Mouse (Mus musculus) cerebellum, adult 9-11 months (tissue): Measurements from ENCODE around the gene Kcnma1.
A peak's percentile ranks its signal among the peaks of the same experiment; 100 is the strongest.

Experiments used
- DNase-seq: peaks from one replicate; pipeline ENCODE4 v3.0.0; 2022

Gene Kcnma1

GRCm38 (mm10) chr14:23957270-23957669, 57.0 kb downstream of the Kcnma1 start:
- no peak for DNase-seq

GRCm38 (mm10) chr14:23943876-23944275, 70.4 kb downstream of the Kcnma1 start:
- no peak for DNase-seq

DNA sequence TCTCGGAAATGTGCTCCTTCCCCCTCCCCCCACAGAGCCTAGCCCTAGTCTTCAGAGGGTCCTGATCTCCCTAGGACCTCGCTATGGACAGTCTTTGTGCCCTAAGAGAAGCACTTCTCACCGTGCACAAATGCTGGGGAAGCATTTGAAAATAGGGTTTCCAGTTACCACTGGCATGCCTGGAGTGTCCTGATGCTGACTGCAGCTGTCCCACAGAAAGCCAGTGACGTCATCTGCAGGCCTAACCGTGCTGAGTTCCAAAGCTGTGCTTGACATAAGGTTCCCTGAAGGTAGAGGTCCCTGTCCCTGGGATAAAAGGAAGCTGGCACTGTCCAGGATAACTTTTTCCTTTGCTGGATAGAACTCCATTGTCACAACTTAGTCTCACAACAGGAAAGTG, 71.1 kb downstream of the Kcnma1 start:
- DNase-seq = no peak

DNA sequence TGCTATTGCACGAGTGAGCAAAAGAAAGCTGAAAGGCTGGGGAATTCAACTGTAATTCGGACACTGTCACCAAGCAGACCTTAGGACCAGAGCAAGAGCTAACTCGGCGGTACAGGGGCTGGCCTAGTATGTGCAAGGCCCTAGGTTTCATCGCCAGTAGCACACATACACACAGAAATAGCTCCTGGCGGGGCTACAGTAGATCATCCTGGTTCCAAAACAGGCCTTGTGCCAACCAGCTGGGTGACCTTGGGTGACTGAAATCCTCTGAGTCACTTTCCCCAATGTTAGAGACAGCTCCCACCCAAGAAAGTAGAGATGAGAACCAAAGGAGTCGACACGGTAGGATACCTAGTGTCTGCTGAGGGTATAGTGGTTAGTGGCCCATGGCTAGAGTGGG, 72.2 kb downstream of the Kcnma1 start:
- no peak for DNase-seq

GRCm38 (mm10) chr14:23935016-23935415, 79.3 kb downstream of the Kcnma1 start:
- DNase-seq = no peak

GRCm38 (mm10) chr14:23931671-23932071, 82.6 kb downstream of the Kcnma1 start:
- no peak for DNase-seq

- no peak for DNase-seq
Measured at GRCm38 (mm10) chr14:23929168-23929567, 85.1 kb downstream of the Kcnma1 start.

DNA sequence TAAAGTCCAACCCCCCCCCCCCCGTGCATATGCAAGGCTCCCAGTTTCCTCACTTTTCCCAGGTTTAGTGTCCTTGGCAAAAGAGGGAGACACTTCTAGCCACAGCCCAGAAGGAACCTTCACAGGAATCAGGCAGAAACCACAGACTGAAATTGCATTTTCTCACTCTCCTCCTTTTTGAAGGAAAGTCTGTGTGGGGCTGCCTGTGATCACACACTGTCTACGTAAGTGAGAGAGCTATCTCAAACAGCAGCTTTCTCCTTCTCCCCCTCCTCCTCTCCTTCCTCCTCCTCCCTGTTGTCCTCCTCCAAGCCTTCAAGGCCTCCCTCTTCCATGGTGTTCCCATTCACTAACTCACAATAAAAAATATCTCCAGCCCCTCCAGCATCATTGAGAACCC, 90.9 kb downstream of the Kcnma1 start:
- no peak for DNase-seq

GRCm38 (mm10) chr14:23922755-23923154, 91.5 kb downstream of the Kcnma1 start:
- DNase-seq = no peak

DNA sequence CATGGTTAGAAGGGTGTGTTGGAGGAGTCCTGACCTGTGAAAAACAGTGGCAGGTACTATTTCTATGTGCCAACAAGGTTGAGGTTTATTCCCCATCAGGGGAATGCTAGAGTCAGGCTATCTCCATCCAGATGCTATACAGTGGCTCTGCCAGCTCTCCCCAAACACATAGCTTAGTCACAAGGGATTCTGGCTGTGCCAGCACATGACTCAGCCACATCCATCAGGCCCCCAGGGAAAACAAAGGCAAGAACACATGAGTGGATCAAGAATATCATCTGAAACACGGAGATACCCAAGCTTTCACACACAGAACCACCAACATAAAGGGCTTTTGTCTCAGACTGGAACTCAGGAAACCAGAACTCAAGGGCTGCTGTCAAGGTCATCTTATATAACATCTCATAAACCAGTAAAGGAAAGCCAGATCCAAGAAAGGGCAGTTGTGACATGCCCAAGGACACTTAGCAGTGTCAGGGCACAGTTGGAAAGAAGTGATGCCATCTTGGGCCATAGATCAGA, 103.1 kb downstream of the Kcnma1 start:
- DNase-seq = no peak

GRCm38 (mm10) chr14:23908564-23908963, 105.7 kb downstream of the Kcnma1 start:
- no peak for DNase-seq

DNA sequence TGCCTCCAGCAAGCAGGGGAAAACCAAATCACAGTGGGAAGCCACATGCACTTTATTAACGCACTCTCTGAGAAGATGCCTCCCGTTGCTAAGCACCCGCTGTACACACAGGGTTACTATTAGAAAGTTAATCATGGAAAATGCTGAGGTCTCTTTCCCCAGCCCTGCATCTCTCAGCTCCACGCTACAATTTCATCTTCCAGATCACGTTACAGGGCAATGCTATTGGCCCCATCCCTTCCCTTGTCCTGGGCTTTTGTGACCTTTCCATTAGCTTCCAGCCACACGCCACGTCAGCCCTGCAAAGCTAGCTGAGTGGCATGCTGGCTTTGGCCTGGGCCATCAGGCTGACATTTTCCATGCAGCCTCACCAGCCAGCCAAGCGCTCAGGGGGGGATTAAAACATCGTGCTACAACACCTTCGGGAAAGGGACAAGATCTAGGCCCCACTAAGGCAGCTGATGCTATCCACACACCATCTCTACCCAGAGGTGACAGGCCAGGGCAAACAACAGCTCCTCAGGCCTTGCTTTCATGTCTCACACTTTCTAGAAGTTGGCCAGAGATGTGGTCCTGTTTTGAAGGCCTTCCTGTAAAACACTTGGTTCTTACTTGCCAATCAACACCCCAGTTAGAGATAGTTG, 111.5 kb downstream of the Kcnma1 start:
- no peak for DNase-seq

DNA sequence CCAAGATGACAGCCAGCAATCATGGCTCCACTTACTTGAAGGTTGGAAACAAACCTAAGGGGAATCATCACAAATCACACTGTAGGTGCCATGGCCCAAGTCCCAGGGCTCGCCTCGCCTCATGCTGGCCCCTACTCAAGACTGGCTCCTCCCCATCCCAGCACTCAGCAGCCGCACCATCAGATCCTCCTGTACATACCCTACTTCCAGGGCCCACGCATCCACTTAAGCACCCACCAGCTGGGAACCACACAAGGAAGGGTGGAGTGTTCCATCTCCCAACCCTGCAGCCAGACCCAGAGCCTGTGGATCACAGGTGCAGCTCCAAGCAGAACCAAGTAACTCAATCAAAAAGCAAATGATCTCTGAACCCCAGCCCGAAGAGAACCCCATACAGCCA, 114.8 kb downstream of the Kcnma1 start:
- no peak for DNase-seq

DNA sequence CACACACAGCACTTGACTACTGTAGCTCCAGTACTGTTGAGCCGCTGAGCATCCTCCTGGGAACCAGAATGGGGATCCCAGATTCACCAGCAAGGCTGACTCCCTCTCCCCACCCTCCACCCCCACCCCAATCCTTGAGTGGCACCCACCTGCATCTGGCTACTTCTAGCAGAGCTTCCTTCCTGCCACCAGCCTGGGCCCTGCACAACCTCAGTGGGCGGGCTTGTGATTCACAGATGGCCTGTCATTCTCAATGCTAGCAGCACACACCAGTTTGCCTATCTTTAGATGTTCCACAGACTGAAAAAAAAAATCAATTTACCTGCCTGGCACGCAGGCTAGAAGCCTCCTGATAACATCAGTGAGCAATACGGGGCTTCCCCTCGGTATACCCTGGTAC, 116.5 kb downstream of the Kcnma1 start:
- no peak for DNase-seq

DNA sequence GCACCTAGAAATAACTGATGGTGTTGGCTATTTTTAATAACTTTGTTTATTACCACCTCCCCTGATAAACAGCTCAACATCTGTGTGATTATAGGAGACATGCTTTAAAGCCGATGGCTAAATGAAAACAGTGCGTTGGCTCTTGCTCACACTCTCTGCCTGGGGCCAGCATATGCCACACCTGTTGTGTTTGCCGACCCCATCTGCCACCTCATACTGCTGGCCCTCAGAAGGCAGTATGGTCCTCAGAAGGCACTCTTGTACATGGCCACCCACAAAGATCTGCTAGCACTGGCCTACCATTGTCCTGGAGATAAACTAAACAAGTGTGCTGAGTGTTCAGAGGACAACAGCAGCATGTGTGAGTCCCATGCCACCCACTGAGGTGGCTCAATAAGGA, 118.3 kb downstream of the Kcnma1 start:
- no peak for DNase-seq

GRCm38 (mm10) chr14:23886112-23886511, 128.2 kb downstream of the Kcnma1 start:
- DNase-seq = no peak

GRCm38 (mm10) chr14:23885539-23885938, 128.8 kb downstream of the Kcnma1 start:
- DNase-seq = no peak

- DNase-seq = no peak
Measured at GRCm38 (mm10) chr14:23885071-23885470, 129.2 kb downstream of the Kcnma1 start.

DNA sequence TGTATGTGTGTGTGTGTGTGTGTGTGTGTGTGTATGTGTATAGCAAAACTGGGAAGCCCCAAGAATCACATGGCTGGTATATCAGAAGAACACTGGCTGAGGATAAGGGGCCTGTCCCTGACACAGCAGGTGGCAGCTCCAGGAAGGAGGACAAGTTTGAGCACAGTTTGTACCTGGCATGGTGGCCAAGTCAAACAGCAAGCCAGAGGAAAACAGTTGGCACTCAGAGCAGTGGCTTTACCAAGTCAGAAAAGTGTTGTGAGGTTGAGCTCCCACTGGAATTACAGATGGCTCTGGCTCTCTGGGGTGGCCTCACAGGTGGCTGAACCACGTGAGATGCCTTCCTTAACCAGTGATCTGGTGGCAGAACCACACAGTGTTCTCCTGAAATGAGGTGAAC, 132.3 kb downstream of the Kcnma1 start:
- no peak for DNase-seq

- no peak for DNase-seq
Measured at GRCm38 (mm10) chr14:23879331-23879730, 135.0 kb downstream of the Kcnma1 start.

- DNase-seq = no peak
Measured at GRCm38 (mm10) chr14:23877561-23877960, 136.7 kb downstream of the Kcnma1 start.

- DNase-seq = no peak
Measured at GRCm38 (mm10) chr14:23874545-23874944, 139.7 kb downstream of the Kcnma1 start.

DNA sequence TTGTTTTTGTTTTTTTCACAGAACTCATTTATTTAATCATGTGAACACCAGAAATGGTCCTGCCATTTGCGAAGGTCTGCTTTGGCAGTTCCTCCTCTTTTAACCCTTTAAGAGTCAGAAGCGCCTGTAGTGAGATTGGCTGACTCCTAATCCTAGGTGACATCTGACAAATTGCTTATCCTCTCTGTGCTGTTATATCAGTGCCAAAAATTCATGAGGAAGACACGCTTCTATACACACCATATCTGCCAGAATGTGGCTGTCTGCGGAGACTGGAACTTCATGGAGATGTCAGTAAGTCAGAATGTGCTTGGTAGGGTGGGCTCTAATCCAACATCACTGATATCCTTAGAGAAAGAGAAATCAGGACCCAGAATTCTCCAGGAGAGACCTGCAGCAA, 157.3 kb downstream of the Kcnma1 start:
- no peak for DNase-seq

GRCm38 (mm10) chr14:23854946-23855345, 159.3 kb downstream of the Kcnma1 start:
- DNase-seq = no peak

DNA sequence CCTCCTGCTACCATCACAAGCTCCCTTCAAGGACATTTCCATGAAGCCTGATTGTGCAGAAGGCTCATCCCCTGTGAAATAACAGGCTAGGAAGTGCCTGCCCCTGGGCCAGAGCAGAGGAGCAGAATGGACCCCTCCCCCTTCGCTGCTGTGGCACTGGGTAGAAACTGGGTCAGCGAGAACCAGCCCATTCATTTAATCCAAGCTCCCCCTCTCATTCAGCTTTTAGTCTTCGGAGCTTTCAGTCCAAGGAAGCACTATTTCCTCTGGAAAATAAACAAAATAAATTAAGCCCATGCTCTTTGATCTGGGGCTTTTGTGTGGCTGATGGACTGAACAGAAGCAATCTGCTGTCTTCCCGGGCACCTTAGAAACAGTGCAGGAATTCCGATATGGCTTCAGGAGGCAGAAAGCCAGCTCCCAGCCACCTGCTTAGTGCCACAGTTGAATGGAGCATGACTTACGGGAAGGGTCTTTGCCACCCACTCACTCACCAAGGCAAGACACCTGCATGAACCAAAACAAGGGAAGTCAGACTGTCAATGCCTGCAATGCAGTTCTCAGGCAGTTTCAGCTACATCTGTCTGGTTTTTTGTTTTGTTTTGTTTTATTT, 165.7 kb downstream of the Kcnma1 start:
- DNase-seq = peak; percentile 38
